Mouse (Mus musculus): ENCODE results near the gene Slc27a1.

GRCm38 (mm10) chr8:71628396-71629095, 59.9 kb downstream of the Slc27a1 start:
- TF ChIP-seq POLR2A (IDR thresholded peaks at IDR 0.05; ENCODE audit: low read depth, low read length) (no peak), CTCF (conservative IDR thresholded peaks at IDR 0.05; ENCODE audit: insufficient read depth, insufficient read length, low read depth, low read length) (no peak)
